Mouse (Mus musculus) intestine, embryonic 16.5 days (tissue): ENCODE results near the gene Ap3s2. TPM values are rescaled to one million over a fixed set of nuclear protein-coding genes. Genes with fewer than 3 reads are reported as not detected.
A peak's percentile ranks its signal among the peaks of the same experiment; 100 is the strongest.

Source experiments
- ATAC-seq: fragments of 200-750 bp; cut with Nextera tagmentation; 2 replicates; pipeline ENCODE4 v1.8.0; 2017; ENCODE audit warnings: moderate TSS enrichment, moderate library complexity
- H3K27ac ChIP-seq: fragments of 300-500 bp; sonication (generic); 2 replicates; pipeline ENCODE4 v1.5.1; 2014; ENCODE audit warnings: mild to moderate bottlenecking, low read length
- H3K27me3 ChIP-seq: fragments of 300-500 bp; sonication (generic); replicated peaks from 2 replicates; pipeline ENCODE4 v1.6.1; 2014; ENCODE audit warnings: low read length, control low read depth, mixed read lengths; ENCODE audit not compliant: control insufficient read depth, insufficient read depth
- H3K36me3 ChIP-seq: fragments of 300-500 bp; sonication (generic); 2 replicates; pipeline ENCODE4 v1.6.1; 2014; ENCODE audit warnings: low read length, control low read depth; ENCODE audit not compliant: control insufficient read depth, insufficient read depth
- H3K4me1 ChIP-seq: fragments of 300-500 bp; sonication (generic); 2 replicates; pipeline ENCODE4 v1.6.1; 2014; ENCODE audit warnings: low read length, control low read depth, mixed read lengths; ENCODE audit not compliant: control insufficient read depth, insufficient read depth
- H3K4me2 ChIP-seq: fragments of 300-500 bp; sonication (generic); 2 replicates; pipeline ENCODE4 v1.6.1; 2014; ENCODE audit warnings: low read depth, low read length, control low read depth
- H3K4me3 ChIP-seq: fragments of 300-500 bp; sonication (generic); 2 replicates; pipeline ENCODE4 v1.5.1; 2014; ENCODE audit warnings: mild to moderate bottlenecking, low read length
- H3K9ac ChIP-seq: fragments of 300-500 bp; sonication (generic); 2 replicates; pipeline ENCODE4 v1.6.1; 2014; ENCODE audit warnings: low read depth, low read length
- H3K9me3 ChIP-seq: fragments of 300-500 bp; sonication (generic); 2 replicates; pipeline ENCODE4 v1.6.1; 2016; ENCODE audit warnings: low read length, control low read depth; ENCODE audit not compliant: control insufficient read depth
- WGBS: fragments of 180-500 bp; shearing (Covaris S2); extraction: QIAGEN DNeasy Blood & Tissue Kit; methylation state at CpG from one replicate; pipeline ENCODE4 v1.1.7; 2014; 5-methylcytosine and 5-hydroxymethylcytosine counted together
- microRNA-seq: library from miRNA; unstranded; fragments of <30 nt; microRNA quantifications from one replicate; pipeline ENCODE4, GENCODE M21; 2016
- polyA plus RNA-seq: library from polyadenylated mRNA; unstranded; fragments of >200 nt; fragmentation: Nextera tagmentation; extraction: Ambion mirVana; gene quantifications from 2 replicates; pipeline ENCODE4 v1.2.1, GENCODE M21; 2015

Ap3s2 gene
- polyA plus RNA-seq, 1 experiment from 2014 or later = 30.7 TPM

DNA sequence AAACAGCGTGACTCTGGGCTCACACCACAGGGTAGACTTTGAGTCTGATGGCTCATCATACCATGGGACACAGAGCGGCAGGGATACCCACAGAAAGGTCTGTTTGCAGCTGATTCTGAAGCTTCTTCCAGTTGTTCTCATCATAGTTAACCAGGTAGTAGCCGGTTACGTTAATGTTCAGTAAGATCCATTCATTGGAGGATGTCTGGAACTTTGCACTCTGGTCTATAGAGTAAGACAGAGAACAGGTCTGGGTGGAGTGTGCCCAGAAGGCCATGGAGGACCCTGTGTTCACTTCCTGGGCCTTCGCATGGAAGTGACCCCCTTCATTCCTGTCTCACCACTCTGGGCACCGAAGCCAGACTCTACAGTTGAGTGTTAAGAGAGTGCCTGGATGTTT lies 85.3 kb downstream of the Ap3s2 start:
- Histone ChIP-seq H3K4me2 (no peak overlapping the region), H3K27me3 (no peaks in the 10 kb centered on the region), H3K9ac (no peak overlapping the region), H3K4me3 (no peak overlapping the region), H3K27ac (no peak overlapping the region), H3K36me3 (peaks cover 4% of the 10 kb centered on the region; the same call in 1 of the 2 replicates), H3K9me3 (no peaks in the 10 kb centered on the region), H3K4me1 (0 out of 2 replicates have a peak, but pooled peaks cover 6% of the 10 kb centered on the region)
- no peak for ATAC-seq
- WGBS = 94% methylated on average over 6 of the region's 6 CpGs

DNA sequence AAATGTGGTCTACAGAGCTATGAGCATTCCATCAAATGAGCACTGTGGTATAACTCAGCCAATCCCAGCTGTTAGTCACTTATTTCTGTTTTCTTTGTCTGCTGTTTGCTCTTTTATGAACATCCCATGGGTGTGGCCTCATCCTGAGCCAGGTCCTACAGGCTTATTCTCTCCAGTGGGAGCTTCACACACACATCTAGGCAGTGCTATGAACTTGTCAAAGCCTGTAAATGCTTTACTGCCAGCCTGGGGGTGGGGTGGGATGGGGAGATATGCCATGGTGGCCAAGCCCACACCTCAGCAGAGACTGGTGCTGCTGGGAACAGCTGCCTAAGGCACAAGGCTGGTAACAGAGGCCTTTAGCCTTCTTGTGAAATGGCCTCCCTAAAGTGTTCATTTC lies 87.5 kb downstream of the Ap3s2 start:
- Histone ChIP-seq H3K9me3 (no peaks in the 10 kb centered on the region), H3K27ac (no peak overlapping the region), H3K27me3 (no peaks in the 10 kb centered on the region), H3K4me2 (no peak overlapping the region), H3K4me1 (0 out of 2 replicates have a peak, but pooled peaks cover 6% of the 10 kb centered on the region), H3K4me3 (no peak overlapping the region), H3K9ac (no peak overlapping the region), H3K36me3 (peaks cover 4% of the 10 kb centered on the region; the same call in 1 of the 2 replicates)
- no peak for ATAC-seq

DNA sequence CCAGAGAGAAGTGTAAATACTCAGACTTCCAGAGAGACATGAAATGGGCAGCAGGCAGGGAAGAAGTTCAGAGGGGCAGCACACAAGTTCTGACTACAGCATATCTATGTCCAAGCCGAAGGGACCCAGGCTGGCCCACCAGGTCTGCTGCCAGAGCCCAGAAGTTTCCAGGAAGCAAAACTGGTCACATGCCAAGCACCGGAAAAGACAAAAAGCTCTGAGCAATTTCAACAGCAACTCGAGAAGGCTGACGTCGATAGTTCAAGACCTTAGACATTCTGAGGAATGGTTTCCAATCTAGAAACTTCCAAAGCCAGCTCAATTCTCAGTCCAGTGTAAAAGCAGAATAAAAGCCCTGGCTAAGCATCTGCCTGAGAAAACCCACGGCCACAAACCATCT lies 88.9 kb downstream of the Ap3s2 start:
- no peak overlapping the region for H3K4me3 ChIP-seq
- H3K9me3 ChIP-seq = no peaks in the 10 kb centered on the region
- H3K36me3 ChIP-seq = peaks cover 4% of the 10 kb centered on the region; the same call in 1 of the 2 replicates
- H3K27me3 ChIP-seq = no peaks in the 10 kb centered on the region
- 0 out of 2 replicates have a peak, but pooled peaks cover 6% of the 10 kb centered on the region for H3K4me1 ChIP-seq
- peak overlapping the region; percentile 48; the same call in 1 of the 2 replicates for H3K27ac ChIP-seq
- no peak overlapping the region for H3K9ac ChIP-seq
- no peak for ATAC-seq
- H3K4me2 ChIP-seq = peak overlapping the region; percentile 3; the same call in 1 of the 2 replicates
- 62% methylated on average over 6 of the region's 6 CpGs for WGBS

DNA sequence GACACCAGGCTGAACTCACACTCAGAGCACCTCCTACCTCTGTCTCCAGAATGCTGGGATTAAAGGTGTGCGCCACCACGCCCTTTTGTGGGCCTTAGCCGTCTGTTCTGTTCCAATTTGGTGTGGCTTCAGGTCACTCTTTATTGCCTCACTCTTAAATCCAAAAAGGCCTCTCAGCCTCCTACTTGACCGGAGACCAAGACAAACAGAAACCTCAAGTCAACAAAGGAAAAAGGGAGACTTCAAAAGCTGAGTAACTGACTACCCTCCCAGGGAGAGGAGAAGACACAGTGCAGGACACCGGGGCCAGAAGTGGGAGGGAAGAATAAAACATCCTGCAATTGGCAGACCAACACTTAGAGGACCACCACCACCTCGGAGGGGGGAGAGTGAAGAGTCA lies 89.3 kb downstream of the Ap3s2 start:
- no peaks in the 10 kb centered on the region for H3K9me3 ChIP-seq
- H3K4me3 ChIP-seq = no peak overlapping the region
- ATAC-seq = no peak
- H3K27ac ChIP-seq = no peak overlapping the region
- 44% methylated on average over 6 of the region's 6 CpGs for WGBS
- no peak overlapping the region for H3K4me2 ChIP-seq
- H3K36me3 ChIP-seq = peaks cover 4% of the 10 kb centered on the region; the same call in 1 of the 2 replicates
- no peaks in the 10 kb centered on the region for H3K27me3 ChIP-seq
- H3K4me1 ChIP-seq = 0 out of 2 replicates have a peak, but pooled peaks cover 6% of the 10 kb centered on the region
- H3K9ac ChIP-seq = no peak overlapping the region

DNA sequence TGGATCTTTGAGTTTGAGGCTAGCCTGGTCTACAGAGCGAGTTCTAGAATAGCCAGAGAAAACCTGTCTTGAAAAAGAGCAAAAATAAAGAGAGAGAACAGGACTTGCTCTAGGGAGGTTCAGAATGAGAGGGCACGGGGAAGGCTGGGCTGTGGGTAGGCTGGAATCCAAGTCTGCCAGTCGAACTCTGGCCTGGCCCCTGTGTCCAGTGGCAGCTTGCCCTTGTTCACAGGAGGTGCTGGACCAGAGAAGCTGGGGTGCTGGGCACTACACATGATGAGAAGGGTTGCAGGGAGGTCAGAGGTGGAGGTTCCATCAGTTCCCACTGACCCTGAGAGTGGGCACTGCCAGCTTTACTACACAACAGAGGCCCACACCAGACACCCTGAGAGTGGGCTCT lies 92.1 kb downstream of the Ap3s2 start:
- Histone ChIP-seq H3K9ac (no peak overlapping the region), H3K4me2 (no peak overlapping the region), H3K27ac (no peak overlapping the region), H3K9me3 (no peaks in the 10 kb centered on the region), H3K36me3 (peaks cover 3% of the 10 kb centered on the region; the same call in 1 of the 2 replicates), H3K27me3 (no peaks in the 10 kb centered on the region), H3K4me1 (0 out of 2 replicates have a peak, but pooled peaks cover 6% of the 10 kb centered on the region), H3K4me3 (no peak overlapping the region)
- ATAC-seq = no peak
- WGBS = 82% methylated on average over 3 of the region's 3 CpGs

Small RNAs within 50 kb of the gene (microRNA-seq; reads per million reads assigned to microRNA genes)
- not detected for gene Gm24541

Other genes starting within 250 kb of the Ap3s2 start
- 1.2 and 1.4 TPM in 2 replicates for gene Kif7, start 204.9 kb downstream of the Ap3s2 start, polyA plus RNA-seq
- gene Plin1, start 187.7 kb downstream of the Ap3s2 start, polyA plus RNA-seq = not detected in 2 replicates
- 12.7 and 12.8 TPM in 2 replicates for gene Pex11a, start 177.5 kb downstream of the Ap3s2 start, polyA plus RNA-seq
- 0.15 and 0.24 TPM in 2 replicates for gene Wdr93, start 177.5 kb downstream of the Ap3s2 start, polyA plus RNA-seq
- 0.28 TPM in 1 of 2 replicates, not detected in the other for gene Mesp1, start 126.9 kb downstream of the Ap3s2 start, polyA plus RNA-seq
- gene Mesp2, start 109.9 kb downstream of the Ap3s2 start, polyA plus RNA-seq = 2.6 and 3.1 TPM in 2 replicates
- 248 and 311 TPM in 2 replicates for gene Anpep, start 59.6 kb downstream of the Ap3s2 start, polyA plus RNA-seq
- 58.0 and 60.8 TPM in 2 replicates for gene Arpin, start 14.7 kb upstream of the Ap3s2 start, polyA plus RNA-seq
- gene Zfp710, start 104.2 kb upstream of the Ap3s2 start, polyA plus RNA-seq = 12.2 and 12.4 TPM in 2 replicates
- gene Idh2, start 194.7 kb upstream of the Ap3s2 start, polyA plus RNA-seq = 540 and 585 TPM in 2 replicates